Mouse (Mus musculus) regulatory T cell (primary cell): ENCODE measurements around the gene Vmn1r95.
"Not testable (repeated sequence)": the region's sequence is repeated elsewhere in the genome, so short reads cannot be mapped to it uniquely, and the experiment has no call there.

ENCODE experiments used
- in situ Hi-C: fragments of 300-600 bp; cut with MboI, MseI; formaldehyde crosslinking; loops from one replicate; pipeline ENCODE4 v1.15.1; 2025; ENCODE audit warnings: high pct_unique_total_duplicates

Vmn1r95 gene

DNA sequence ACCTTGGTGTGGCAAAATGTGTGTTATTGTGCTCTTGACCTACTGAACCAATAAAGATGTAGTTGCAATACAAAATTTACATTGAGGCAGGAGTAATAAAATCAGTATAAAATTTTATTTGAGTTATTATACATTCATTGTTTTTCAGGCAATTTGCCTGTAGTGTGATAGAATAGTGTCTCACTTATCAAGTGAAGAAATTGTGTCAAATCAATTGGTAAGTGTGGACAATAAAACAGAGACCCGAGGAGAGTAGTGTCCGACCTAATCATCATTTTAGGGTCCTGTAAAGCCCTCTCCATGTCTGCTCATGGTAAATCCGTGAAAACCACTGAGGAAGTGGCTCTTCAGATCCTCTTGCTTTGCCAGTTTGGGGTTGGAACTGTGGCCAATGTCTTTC is at the start of gene Vmn1r95:
TSS of gene Vmn1r95 (plus strand) at position 301 of the 400 bp plus-strand sequence.
- in situ Hi-C loops, result not testable (repeated sequence)

DNA sequence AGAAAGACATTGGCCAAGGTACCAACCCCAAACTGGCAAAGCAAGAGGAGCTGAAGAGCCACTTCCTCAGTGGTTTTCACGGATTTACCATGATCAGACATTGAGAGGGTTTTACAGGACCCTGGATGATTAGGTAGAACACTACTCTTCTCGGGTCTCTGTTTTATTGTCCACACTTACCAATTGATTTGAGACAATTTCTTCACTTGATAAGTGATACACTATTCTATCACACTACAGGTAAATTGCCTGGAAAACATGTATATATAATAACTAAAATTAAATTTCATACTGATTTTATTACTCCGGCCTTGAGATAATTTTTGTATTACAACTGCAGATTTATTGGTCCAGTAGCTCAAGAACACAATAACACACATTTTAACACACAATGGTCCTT is 25.2 kb upstream of the Vmn1r95 start, which contains the start of gene Vmn1r94:
TSS of gene Vmn1r94 (minus strand) at position 101 of the 400 bp plus-strand sequence.
- in situ Hi-C loops, result not testable (repeated sequence)

DNA sequence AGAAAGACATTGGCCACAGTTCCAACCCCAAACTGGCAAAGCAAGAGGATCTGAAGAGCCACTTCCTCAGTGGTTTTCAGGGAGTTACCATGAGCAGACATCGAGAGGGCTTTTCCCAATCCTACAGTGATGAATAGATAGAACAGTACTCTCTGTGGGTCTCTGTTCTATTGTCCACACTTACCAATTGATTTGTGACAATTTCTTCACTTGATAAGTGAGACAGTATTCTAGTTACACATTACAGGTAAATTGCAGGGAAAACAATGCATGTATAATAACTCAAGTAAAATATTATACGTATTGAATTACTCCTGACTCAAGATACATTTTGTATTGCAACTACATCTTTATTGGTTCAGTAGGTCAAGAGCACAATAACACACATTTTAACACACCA is 12.0 kb downstream of the Vmn1r95 start, which contains the start of gene Gm6164:
TSS of gene Gm6164 (minus strand) at position 101 of the 400 bp plus-strand sequence.
- in situ Hi-C loops, result not testable (repeated sequence)

DNA sequence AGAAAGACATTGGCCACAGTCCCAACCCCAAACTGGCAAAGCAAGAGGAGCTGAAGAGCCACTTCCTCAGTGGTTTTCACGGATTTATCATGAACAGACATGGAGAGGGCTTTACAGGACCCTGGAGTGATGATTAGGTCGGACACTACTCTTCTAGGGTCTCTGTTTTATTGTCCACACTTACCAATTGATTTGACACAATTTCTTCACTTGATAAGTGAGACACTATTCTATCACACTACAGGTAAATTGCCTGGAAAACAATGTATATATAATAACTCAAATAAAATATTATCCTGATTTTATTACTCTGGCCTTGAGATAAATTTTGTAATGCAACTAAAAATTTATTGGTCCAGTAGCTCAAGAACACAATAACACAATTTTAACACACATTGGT is 40.2 kb downstream of the Vmn1r95 start, which contains the start of gene Gm4498:
TSS of gene Gm4498 (minus strand) at position 101 of the 400 bp plus-strand sequence.
- in situ Hi-C loops, result not testable (repeated sequence)
